Mouse (Mus musculus) heart, postnatal 14 days (tissue): Measurements from ENCODE around the gene Vmn1r125. TPM values are rescaled to one million over a fixed set of nuclear protein-coding genes. Genes with fewer than 3 reads are reported as not detected.
"Not testable (repeated sequence)": the region's sequence is repeated elsewhere in the genome, so short reads cannot be mapped to it uniquely, and the experiment has no call there.

Experiments
- DNase-seq, 2 experiments: peaks; one replicate each; pipeline ENCODE4 v3.0.0; 2021 to 2022
- intact Hi-C: fragments of 180-260 bp; cut with DNase I; formaldehyde crosslinking; loops from one replicate; pipeline ENCODE4 v1.15.1; 2025
- long read RNA-seq, 2 experiments: library from polyadenylated mRNA; stranded (forward); transcript quantifications; one replicate each; pipeline ENCODE4 v2.0.0; 2021
- total RNA-seq, 2 experiments: library from RNA; stranded (reverse); gene quantifications; 2 replicates each; pipeline ENCODE4 v1.2.3; 2021

Vmn1r125 gene
- total RNA-seq, result not detected
- long read RNA-seq, experiment 1, result 0 reads
- long read RNA-seq, experiment 2, result 0 reads

DNA sequence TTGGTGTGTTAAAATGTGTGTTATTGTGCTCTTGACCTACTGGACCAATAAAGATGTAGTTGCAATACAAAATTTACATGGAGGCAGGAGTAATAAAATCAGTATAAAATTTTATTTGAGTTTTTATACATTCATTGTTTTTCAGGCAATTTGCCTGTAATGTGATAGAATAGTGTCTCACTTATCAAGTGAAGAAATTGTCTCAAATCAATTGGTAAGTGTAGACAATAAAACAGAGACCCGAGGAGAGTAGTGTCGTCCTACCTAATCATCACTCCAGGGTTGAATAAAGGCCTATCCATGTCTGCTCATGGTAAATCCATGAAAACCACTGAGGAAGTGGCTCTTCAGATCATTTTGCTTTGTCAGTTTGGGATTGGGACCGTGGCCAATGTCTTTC is at the start of gene Vmn1r125:
TSS of gene Vmn1r125 (plus strand) at position 301 of the 400 bp plus-strand sequence.
- intact Hi-C loops, DNase-seq: not testable (repeated sequence)

DNA sequence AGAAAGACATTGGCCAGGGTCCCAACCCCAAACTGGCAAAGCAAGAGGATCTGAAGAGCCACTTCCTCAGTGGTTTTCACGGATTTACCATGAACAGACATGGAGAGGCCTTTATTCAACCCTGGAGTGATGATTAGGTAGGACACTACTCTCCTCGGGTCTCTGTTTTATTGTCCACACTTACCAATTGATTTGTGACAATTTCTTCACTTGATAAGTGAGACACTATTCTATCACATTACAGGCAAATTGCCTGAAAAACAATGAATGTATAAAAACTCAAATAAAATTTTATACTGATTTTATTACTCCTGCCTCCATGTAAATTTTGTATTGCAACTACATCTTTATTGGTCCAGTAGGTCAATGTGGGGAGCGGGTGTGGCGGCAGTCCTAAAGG is 11.5 kb upstream of the Vmn1r125 start, which contains the start of gene Vmn1r124:
TSS of gene Vmn1r124 (minus strand) at position 101 of the 400 bp plus-strand sequence.
- DNase-seq, intact Hi-C loops: not testable (repeated sequence)

DNA sequence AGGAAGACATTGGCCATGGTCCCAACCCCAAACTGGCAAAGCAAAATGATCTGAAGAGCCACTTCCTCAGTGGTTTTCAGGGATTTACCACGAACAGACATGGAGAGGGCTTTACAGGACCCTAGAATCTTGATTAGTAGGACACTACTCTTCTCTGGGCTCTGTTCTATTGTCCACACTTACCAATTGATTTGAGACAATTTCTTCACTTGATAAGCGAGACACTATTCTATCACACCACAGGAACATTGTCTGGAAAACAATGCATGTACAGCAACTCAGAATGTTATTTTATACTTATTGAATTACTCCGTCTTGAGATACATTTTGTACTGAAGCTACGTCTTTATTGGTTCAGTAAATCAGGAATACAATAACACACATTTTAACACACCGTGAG is 29.4 kb downstream of the Vmn1r125 start, which contains the start of gene Vmn1r126:
TSS of gene Vmn1r126 (minus strand) at position 101 of the 400 bp plus-strand sequence.
- DNase-seq, intact Hi-C loops: not testable (repeated sequence)

DNA sequence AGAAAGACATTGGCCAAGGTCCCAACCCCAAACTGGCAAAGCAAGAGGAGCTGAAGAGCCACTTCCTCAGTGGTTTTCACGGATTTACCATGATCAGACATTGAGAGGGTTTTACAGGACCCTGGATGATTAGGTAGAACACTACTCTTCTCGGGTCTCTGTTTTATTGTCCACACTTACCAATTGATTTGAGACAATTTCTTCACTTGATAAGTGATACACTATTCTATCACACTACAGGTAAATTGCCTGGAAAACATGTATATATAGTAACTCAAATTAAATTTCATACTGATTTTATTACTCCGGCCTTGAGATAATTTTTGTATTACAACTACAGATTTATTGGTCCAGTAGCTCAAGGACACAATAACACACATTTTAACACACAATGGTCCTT is 47.8 kb downstream of the Vmn1r125 start, which contains the start of gene Vmn1r127:
TSS of gene Vmn1r127 (minus strand) at position 101 of the 400 bp plus-strand sequence.
- DNase-seq, intact Hi-C loops: not testable (repeated sequence)

Other genes starting within 250 kb of the Vmn1r125 start
- gene Vmn1r120, start 218.4 kb upstream of the Vmn1r125 start, total RNA-seq, result not detected
- not detected for gene Vmn1r121, start 173.7 kb upstream of the Vmn1r125 start, total RNA-seq
- not detected for gene Vmn1r122, start 138.1 kb upstream of the Vmn1r125 start, total RNA-seq
- gene Vmn1r123, start 110.0 kb upstream of the Vmn1r125 start, total RNA-seq, result not detected
- not detected for gene Gm5157, start 81.8 kb upstream of the Vmn1r125 start, total RNA-seq
- gene Vmn1r124, start 11.6 kb upstream of the Vmn1r125 start, total RNA-seq, result not detected
- gene Vmn1r126, start 29.3 kb downstream of the Vmn1r125 start, total RNA-seq, result not detected
- gene Vmn1r127, start 47.7 kb downstream of the Vmn1r125 start, total RNA-seq, result not detected
- not detected for gene Vmn1r128, start 77.2 kb downstream of the Vmn1r125 start, total RNA-seq
- gene Vmn1r129, start 89.1 kb downstream of the Vmn1r125 start, total RNA-seq, result not detected
- not detected for gene Gm6882, start 160.6 kb downstream of the Vmn1r125 start, total RNA-seq
- gene Vmn1r130, start 239.6 kb downstream of the Vmn1r125 start, total RNA-seq, result not detected